Mouse (Mus musculus) layer of hippocampus, postnatal 14 days (tissue): ENCODE results near the gene Parp3. TPM values are rescaled to one million over a fixed set of nuclear protein-coding genes. Genes with fewer than 3 reads are reported as not detected.

Experiments
- DNase-seq, 2 experiments: peaks; one replicate each; pipeline ENCODE4 v3.0.0; 2021 to 2022; ENCODE audit warnings: low spot score in 2 of 2, mixed read lengths in 1 of 2
- total RNA-seq, 2 experiments: library from RNA; stranded (reverse); gene quantifications; 2 replicates each; pipeline ENCODE4 v1.2.3; 2021

The Parp3 gene
- total RNA-seq, 2 experiments from 2014 or later, result 3.2 to 5.1 TPM

DNA sequence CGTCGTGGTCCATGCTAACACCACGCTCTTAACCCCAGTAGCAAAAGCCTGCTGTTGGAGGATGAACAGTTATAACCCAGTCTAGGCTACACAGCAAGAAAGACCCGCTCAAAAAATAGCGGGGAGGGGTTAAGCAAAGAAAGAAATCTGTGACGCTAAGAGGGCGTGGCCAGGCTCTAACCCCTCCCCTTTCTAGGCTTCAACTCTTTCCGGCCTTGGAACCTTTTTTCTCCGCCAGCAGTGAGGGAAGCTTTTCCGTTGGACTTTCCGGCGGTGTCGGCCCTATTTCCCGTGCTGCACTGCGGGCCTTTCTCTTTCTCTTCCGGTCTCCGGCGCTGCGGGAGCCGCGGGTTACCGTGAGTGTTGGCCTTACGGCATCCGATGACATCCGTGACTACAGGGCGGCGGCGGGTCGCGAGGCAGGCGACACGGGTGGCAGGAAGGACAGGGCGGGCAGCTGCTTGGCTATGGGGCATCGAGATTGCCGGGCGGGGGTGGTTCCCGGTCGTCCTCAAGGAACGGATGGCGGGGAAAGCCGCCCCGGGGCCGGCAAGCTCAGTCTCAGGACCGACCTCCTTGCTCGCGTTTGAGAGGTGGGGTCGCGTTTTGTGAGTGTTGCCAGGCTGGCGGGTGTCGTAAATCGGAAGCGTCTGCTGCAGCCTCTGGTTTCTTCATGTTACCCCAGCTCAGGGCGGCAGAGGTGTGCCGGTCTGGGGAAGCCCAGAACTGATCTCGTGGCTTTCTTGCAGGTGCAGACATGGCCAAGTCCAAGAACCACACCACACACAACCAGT, 47.3 kb downstream of the Parp3 start, which contains the start of gene Rpl29:
Rpl29 (plus strand) TSS at position 234 of the 794 bp plus-strand sequence.
- peak; percentile 94 to 97 for DNase-seq

DNA sequence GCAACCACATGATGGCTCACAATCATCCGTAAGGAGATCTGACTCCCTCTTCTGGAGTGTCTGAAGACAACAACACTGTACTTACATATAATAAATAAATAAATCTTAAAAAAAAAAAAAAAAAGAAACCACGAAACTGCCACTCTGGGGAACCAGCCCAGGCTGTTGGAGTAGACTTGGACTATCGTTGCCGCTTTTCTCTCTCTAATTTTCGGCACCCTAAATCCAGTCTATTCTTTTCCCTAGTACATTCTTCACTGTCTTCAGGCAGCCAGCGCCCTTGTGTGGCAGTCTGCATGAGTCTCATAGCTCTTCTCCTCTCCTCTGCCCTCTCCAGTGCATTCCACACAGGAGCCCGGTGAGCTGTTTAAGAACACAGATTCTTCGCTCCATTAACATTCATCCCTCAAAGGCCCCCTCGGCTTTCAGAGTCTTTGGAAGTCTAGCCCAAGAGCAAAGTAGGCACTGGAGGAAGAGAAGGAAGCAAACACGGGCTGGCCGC, 48.0 kb downstream of the Parp3 start:
- DNase-seq, result no peak

GRCm38 (mm10) chr9:106421865-106422160, 54.9 kb downstream of the Parp3 start:
- peak; percentile 88 to 94 for DNase-seq

DNA sequence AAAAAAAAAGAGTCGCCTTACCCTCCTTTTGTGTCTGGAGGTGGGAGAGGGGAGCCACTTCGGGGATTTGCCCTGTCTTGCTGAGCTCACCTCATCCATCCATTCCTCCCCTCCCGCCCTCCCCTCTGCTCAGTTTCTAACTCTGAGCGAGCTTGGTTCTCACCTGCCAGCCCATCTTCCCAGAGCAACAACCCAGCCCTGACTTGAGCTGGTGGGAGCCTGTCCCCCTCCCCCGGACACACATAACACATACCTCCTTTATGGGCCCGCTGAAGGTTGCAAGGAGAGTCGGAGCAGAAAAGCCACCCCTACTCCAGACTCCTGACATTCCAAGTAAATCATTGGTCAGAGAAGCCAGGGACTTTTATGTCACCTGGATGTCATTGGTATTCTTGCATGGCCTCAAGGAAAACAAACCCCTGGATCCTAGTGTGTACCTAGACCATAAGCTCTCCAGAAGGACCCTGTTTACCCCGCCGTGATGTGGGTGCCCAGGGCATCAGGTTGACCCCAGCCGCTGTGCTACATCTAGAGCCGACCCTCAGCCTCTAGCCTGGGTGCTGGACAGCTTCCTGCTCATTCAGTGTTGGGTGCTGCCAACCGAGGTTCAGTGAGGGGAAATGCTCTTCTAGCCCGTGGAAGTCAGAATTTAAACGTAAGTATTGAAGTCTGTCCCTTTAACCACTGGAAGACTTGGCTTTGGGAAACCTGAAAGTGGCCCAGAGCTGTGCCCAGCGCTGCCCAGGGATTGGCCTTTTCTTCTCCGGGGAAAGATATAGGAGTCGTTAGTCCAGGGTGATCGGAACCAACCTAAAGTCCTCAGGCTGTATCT, 55.5 kb downstream of the Parp3 start:
- DNase-seq, result no peak

GRCm38 (mm10) chr9:106420608-106421007, 56.1 kb downstream of the Parp3 start:
- DNase-seq, result no peak

Other genes starting within 250 kb of the Parp3 start
- 100 to 1,000 TPM; 153 to 174 TPM for gene Alas1, start 228.3 kb downstream of the Parp3 start, total RNA-seq
- 10 to 100 TPM in 1 of 2 experiments, 1 to 10 TPM in 1; 8.5 to 12.0 TPM for gene Poc1a, start 195.9 kb downstream of the Parp3 start, total RNA-seq
- gene Dusp7, start 108.3 kb downstream of the Parp3 start, total RNA-seq, result 10 to 100 TPM; 65.2 to 70.3 TPM
- gene Rpl29, start 47.5 kb downstream of the Parp3 start, total RNA-seq, result 100 to 1,000 TPM; 295 to 325 TPM
- gene Acy1, start 38.6 kb downstream of the Parp3 start, total RNA-seq, result 10 to 100 TPM; 10.3 to 11.5 TPM
- gene Abhd14b, start 29.5 kb downstream of the Parp3 start, total RNA-seq, result 10 to 100 TPM in 1 of 2 experiments, 1 to 10 TPM in 1; 9.6 to 12.4 TPM
- gene Abhd14a, start 29.3 kb downstream of the Parp3 start, total RNA-seq, result 10 to 100 TPM; 40.9 to 41.8 TPM
- 100 to 1,000 TPM; 181 to 195 TPM for gene Pcbp4, start 23.7 kb downstream of the Parp3 start, total RNA-seq
- gene Gpr62, start 11.0 kb downstream of the Parp3 start, total RNA-seq, result 1 to 10 TPM; 7.1 to 7.4 TPM
- 10 to 100 TPM; 31.5 to 37.0 TPM for gene Rrp9, start 986 bp downstream of the Parp3 start, total RNA-seq
- gene Iqcf1, start 23.0 kb upstream of the Parp3 start, total RNA-seq, result not detected
- gene Iqcf5, start 37.6 kb upstream of the Parp3 start, total RNA-seq, result under 1 TPM in 1 of 2 experiments, not detected in 1; 0.67 TPM
- not detected for gene Iqcf3, start 84.7 kb upstream of the Parp3 start, total RNA-seq
- gene Iqcf4, start 94.0 kb upstream of the Parp3 start, total RNA-seq, result not detected
- gene Iqcf6, start 149.6 kb upstream of the Parp3 start, total RNA-seq, result not detected
- gene Grm2, start 179.1 kb upstream of the Parp3 start, total RNA-seq, result 10 to 100 TPM; 35.7 to 38.5 TPM
- 10 to 100 TPM; 92.2 to 99.8 TPM for gene Tex264, start 209.0 kb upstream of the Parp3 start, total RNA-seq